Mouse (Mus musculus) activated CD4-positive, CD25-positive, alpha-beta regulatory T cell, adult 4 months (primary cell): ENCODE measurements around the gene Mfsd12. TPM values are rescaled to one million over a fixed set of nuclear protein-coding genes. Genes with fewer than 3 reads are reported as not detected.

ENCODE experiments used
- polyA plus RNA-seq, 2 experiments: library from polyadenylated mRNA; unstranded; fragments of 100-300 nt; shearing (Covaris generic); gene quantifications; one replicate each; pipeline ENCODE4 v1.2.1; 2017

The Mfsd12 gene
- polyA plus RNA-seq, 2 experiments from 2014 or later: 1.2 TPM

Other genes with a start within 250 kb of the Mfsd12 start
- gene Zbtb7a, start 222.3 kb upstream of the Mfsd12 start, polyA plus RNA-seq: 10 to 100 TPM; 10.7 to 12.4 TPM
- 10 to 100 TPM; 17.6 to 23.8 TPM for gene Pias4, start 189.6 kb upstream of the Mfsd12 start, polyA plus RNA-seq
- gene Eef2, start 180.9 kb upstream of the Mfsd12 start, polyA plus RNA-seq: 1,000 to 10,000 TPM in 1 of 2 experiments, 100 to 1,000 TPM in 1; 933 to 1,303 TPM
- 1 to 10 TPM; 4.1 to 4.9 TPM for gene Dapk3, start 174.5 kb upstream of the Mfsd12 start, polyA plus RNA-seq
- gene 4930442H23Rik, start 173.6 kb upstream of the Mfsd12 start, polyA plus RNA-seq: not detected
- gene Nmrk2, start 155.4 kb upstream of the Mfsd12 start, polyA plus RNA-seq: under 1 TPM in 1 of 2 experiments, not detected in 1; 0.17 TPM
- 1 to 10 TPM; 4.0 to 5.0 TPM for gene Atcay, start 126.7 kb upstream of the Mfsd12 start, polyA plus RNA-seq
- 1 to 10 TPM in 1 of 2 experiments, under 1 TPM in 1; 0.79 to 1.5 TPM for gene Zfr2, start 124.3 kb upstream of the Mfsd12 start, polyA plus RNA-seq
- 10 to 100 TPM; 54.3 to 64.7 TPM for gene Matk, start 104.6 kb upstream of the Mfsd12 start, polyA plus RNA-seq
- gene Mrpl54, start 90.6 kb upstream of the Mfsd12 start, polyA plus RNA-seq: 100 to 1,000 TPM; 148 to 166 TPM
- 10 to 100 TPM; 10.2 to 18.0 TPM for gene Apba3, start 90.5 kb upstream of the Mfsd12 start, polyA plus RNA-seq
- 1 to 10 TPM; 2.4 to 3.1 TPM for gene Tjp3, start 65.9 kb upstream of the Mfsd12 start, polyA plus RNA-seq
- 10 to 100 TPM; 11.1 to 16.9 TPM for gene Pip5k1c, start 64.5 kb upstream of the Mfsd12 start, polyA plus RNA-seq
- gene Cactin, start 36.4 kb upstream of the Mfsd12 start, polyA plus RNA-seq: 1 to 10 TPM; 5.1 to 5.7 TPM
- gene Tbxa2r, start 28.8 kb upstream of the Mfsd12 start, polyA plus RNA-seq: 10 to 100 TPM; 20.9 to 21.4 TPM
- not detected for gene Gipc3, start 14.2 kb upstream of the Mfsd12 start, polyA plus RNA-seq
- gene Hmg20b, start 7.0 kb upstream of the Mfsd12 start, polyA plus RNA-seq: 10 to 100 TPM; 18.7 to 20.6 TPM
- gene 4930404N11Rik, start 8.3 kb downstream of the Mfsd12 start, polyA plus RNA-seq: 1 to 10 TPM in 1 of 2 experiments, not detected in 1; 2.1 TPM
- 10 to 100 TPM; 19.3 to 20.1 TPM for gene Fzr1, start 21.0 kb downstream of the Mfsd12 start, polyA plus RNA-seq
- gene Dohh, start 26.9 kb downstream of the Mfsd12 start, polyA plus RNA-seq: 10 to 100 TPM; 12.7 to 13.7 TPM
- 1 to 10 TPM; 1.1 to 1.2 TPM for gene Gm48551, start 27.0 kb downstream of the Mfsd12 start, polyA plus RNA-seq
- gene Gm48552, start 31.5 kb downstream of the Mfsd12 start, polyA plus RNA-seq: 1 to 10 TPM in 1 of 2 experiments, not detected in 1; 1.4 TPM
- 10 to 100 TPM in 1 of 2 experiments, 1 to 10 TPM in 1; 7.3 to 13.3 TPM for gene Smim24, start 35.6 kb downstream of the Mfsd12 start, polyA plus RNA-seq
- 10 to 100 TPM; 15.2 to 16.0 TPM for gene Nfic, start 98.1 kb downstream of the Mfsd12 start, polyA plus RNA-seq
- gene Celf5, start 125.2 kb downstream of the Mfsd12 start, polyA plus RNA-seq: 1 to 10 TPM in 1 of 2 experiments, under 1 TPM in 1; 0.44 to 1.5 TPM
- 10 to 100 TPM; 33.4 to 41.8 TPM for gene Ncln, start 138.9 kb downstream of the Mfsd12 start, polyA plus RNA-seq
- gene S1pr4, start 142.6 kb downstream of the Mfsd12 start, polyA plus RNA-seq: 10 to 100 TPM; 70.0 to 70.7 TPM
- 10 to 100 TPM; 55.2 to 62.0 TPM for gene Gna15, start 166.7 kb downstream of the Mfsd12 start, polyA plus RNA-seq
- gene Gna11, start 187.7 kb downstream of the Mfsd12 start, polyA plus RNA-seq: 10 to 100 TPM; 21.7 to 24.5 TPM
- gene Aes, start 202.0 kb downstream of the Mfsd12 start, polyA plus RNA-seq: 100 to 1,000 TPM; 120 to 125 TPM
- 1 to 10 TPM in 1 of 2 experiments, under 1 TPM in 1; 0.78 to 1.5 TPM for gene Tle2, start 217.1 kb downstream of the Mfsd12 start, polyA plus RNA-seq
- gene Tle6, start 243.6 kb downstream of the Mfsd12 start, polyA plus RNA-seq: under 1 TPM in 1 of 2 experiments, not detected in 1; 0.89 TPM
- 1 to 10 TPM; 1.5 to 2.5 TPM for gene BC025920, start 248.8 kb downstream of the Mfsd12 start, polyA plus RNA-seq